Mouse (Mus musculus) liver, embryonic 14.5 days (tissue): ENCODE data around the gene Egfem1.

Source experiments
- CTCF ChIP-seq: IDR thresholded peaks from 2 replicates; pipeline ENCODE4 v1.5.1; 2016; ENCODE audit warnings: antibody characterized with exemption, low read depth, control low read depth
- EP300 ChIP-seq: IDR thresholded peaks from 2 replicates; pipeline ENCODE4 v1.6.1; 2016; ENCODE audit warnings: antibody characterized with exemption, low read depth

GRCm38 (mm10) chr3:29726376-29726967 lies 644.6 kb downstream of the Egfem1 start:
- TF ChIP-seq CTCF (no peak), EP300 (no peak)
